Mouse (Mus musculus) mature B cell (primary cell): ENCODE measurements around the gene Phka2.

Experiments used
- in situ Hi-C: fragments of 300-500 bp; cut with MboI; formaldehyde crosslinking; loops from 2 replicates; pipeline ENCODE4 v1.14.3; 2019

Phka2 gene

GRCm38 (mm10) chrX:160502048-160503041, at the start of gene Phka2:
Gene Phka2 (plus strand): TSS chrX:160502166.
- in situ Hi-C loops, result no loop called here

GRCm38 (mm10) chrX:160455686-160456085, 46.3 kb upstream of the Phka2 start:
- in situ Hi-C loops, result no loop called here

GRCm38 (mm10) chrX:160471257-160471786, 30.6 kb upstream of the Phka2 start:
- in situ Hi-C loops, result no loop called here

GRCm38 (mm10) chrX:160489784-160490183, 12.2 kb upstream of the Phka2 start:
- in situ Hi-C loops, result loop anchor here (25.0 kb wide), 1 partner anchor 498 kb away; the partner anchor contains the start of gene Cdkl5

GRCm38 (mm10) chrX:160494333-160494732, 7.6 kb upstream of the Phka2 start:
- in situ Hi-C loops, result loop anchor here (25.0 kb wide), 1 partner anchor 493 kb away; the partner anchor contains the start of gene Cdkl5

GRCm38 (mm10) chrX:160494921-160495320, 7.0 kb upstream of the Phka2 start:
- in situ Hi-C loops, result loop anchor here (25.0 kb wide), 1 partner anchor 492 kb away; the partner anchor contains the start of gene Cdkl5

GRCm38 (mm10) chrX:160496473-160496872, 5.5 kb upstream of the Phka2 start:
- in situ Hi-C loops, result loop anchor here (25.0 kb wide), 1 partner anchor 491 kb away; the partner anchor contains the start of gene Cdkl5

GRCm38 (mm10) chrX:160501095-160501494, 871 bp upstream of the Phka2 start:
- in situ Hi-C loops, result no loop called here

GRCm38 (mm10) chrX:160501687-160502047, 299 bp upstream of the Phka2 start:
- in situ Hi-C loops, result no loop called here

GRCm38 (mm10) chrX:160509046-160509445, 7.1 kb downstream of the Phka2 start:
- in situ Hi-C loops, result no loop called here

GRCm38 (mm10) chrX:160510197-160510596, 8.2 kb downstream of the Phka2 start:
- in situ Hi-C loops, result no loop called here

GRCm38 (mm10) chrX:160516027-160516426, 14.1 kb downstream of the Phka2 start:
- in situ Hi-C loops, result no loop called here

GRCm38 (mm10) chrX:160542772-160543171, 40.8 kb downstream of the Phka2 start:
- in situ Hi-C loops, result no loop called here

- in situ Hi-C loops, result no loop called here
Observed at GRCm38 (mm10) chrX:160548875-160549274, 46.9 kb downstream of the Phka2 start.

GRCm38 (mm10) chrX:160552066-160552465, 50.1 kb downstream of the Phka2 start:
- in situ Hi-C loops, result no loop called here

- in situ Hi-C loops, result no loop called here
Observed at GRCm38 (mm10) chrX:160583589-160583988, 81.6 kb downstream of the Phka2 start.

- in situ Hi-C loops, result no loop called here
Observed at GRCm38 (mm10) chrX:160584148-160584838, 82.3 kb downstream of the Phka2 start.

GRCm38 (mm10) chrX:160585110-160585509, 83.1 kb downstream of the Phka2 start:
- in situ Hi-C loops, result no loop called here

GRCm38 (mm10) chrX:160588523-160588922, 86.6 kb downstream of the Phka2 start:
- in situ Hi-C loops, result no loop called here

- in situ Hi-C loops, result no loop called here
Observed at GRCm38 (mm10) chrX:160590147-160590546, 88.2 kb downstream of the Phka2 start.

GRCm38 (mm10) chrX:160592933-160593332, 91.0 kb downstream of the Phka2 start:
- in situ Hi-C loops, result no loop called here

- in situ Hi-C loops, result no loop called here
Observed at GRCm38 (mm10) chrX:160598055-160598454, 96.1 kb downstream of the Phka2 start.
